Mouse (Mus musculus): ENCODE measurements around the gene Zfp941. TPM values are rescaled to one million over a fixed set of nuclear protein-coding genes. Genes with fewer than 3 reads are reported as not detected.
A peak's percentile ranks its signal among the peaks of the same experiment; 100 is the strongest.
"Not testable (repeated sequence)": the region's sequence is repeated elsewhere in the genome, so short reads cannot be mapped to it uniquely, and the experiment has no call there.

The Zfp941 gene
- polyA plus RNA-seq, 1 experiment from 2014 or later, result 1.00 TPM

DNA sequence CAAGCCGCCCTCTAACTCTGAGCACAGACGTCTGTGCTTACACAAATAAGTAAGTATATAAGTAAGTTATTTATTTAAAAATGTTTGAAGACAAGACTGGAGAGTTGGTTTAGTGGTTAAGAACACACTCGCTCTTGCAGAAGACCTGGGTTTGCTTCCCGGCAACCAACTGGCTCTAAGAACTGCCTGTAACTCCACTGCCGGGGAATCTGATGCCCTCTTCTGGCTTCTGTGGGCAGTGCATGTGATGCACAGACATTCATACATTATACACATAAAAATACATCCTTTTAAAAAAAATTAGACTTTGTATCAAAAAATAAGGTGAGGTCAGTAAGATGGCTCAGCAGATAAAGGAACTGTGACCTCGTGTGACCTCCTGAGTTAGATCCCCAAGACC is 11.5 kb downstream of the Zfp941 start:
- WGBS, result 92% methylated on average over 6 of the region's 6 CpGs
- no peak overlapping the region for H3K9ac ChIP-seq
- H3K27ac ChIP-seq, result no peak overlapping the region
- no peaks in the 10 kb centered on the region for H3K9me3 ChIP-seq
- H3K4me1 ChIP-seq, result no peaks in the 10 kb centered on the region
- H3K36me3 ChIP-seq, result peaks cover 6% of the 10 kb centered on the region; the same call in 1 of the 2 replicates
- H3K27me3 ChIP-seq, result no peaks in the 10 kb centered on the region
- H3K4me3 ChIP-seq, result no peak overlapping the region
- H3K4me2 ChIP-seq, result no peak overlapping the region
- ATAC-seq (ENCODE audit: insufficient number of reproducible peaks, low FRiP score, low TSS enrichment, low read depth), result no peak

DNA sequence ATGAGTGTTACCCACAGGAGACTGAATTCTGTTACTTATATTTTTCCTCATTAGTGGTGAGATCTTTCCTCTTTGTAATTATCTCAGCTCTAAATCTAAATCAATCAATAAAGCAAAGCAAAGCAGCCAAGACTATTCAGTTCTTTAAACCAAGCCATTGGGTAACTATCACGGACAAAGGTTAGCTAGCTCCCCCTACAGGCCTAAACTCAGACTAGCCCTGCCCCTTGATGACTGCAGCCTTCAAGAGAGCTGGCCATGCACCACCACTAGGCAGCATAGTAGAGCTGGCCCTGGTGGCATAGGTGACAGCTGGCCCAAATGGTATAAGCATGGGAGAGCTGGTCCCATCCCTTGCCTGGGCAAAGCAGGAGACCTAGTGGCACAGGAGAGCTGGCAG is 16.3 kb downstream of the Zfp941 start:
- whole genome bisulfite sequencing, result 15% methylated on average over 1 of the region's 1 CpGs
- no peak overlapping the region for H3K9ac ChIP-seq
- H3K36me3 ChIP-seq, result no peaks in the 10 kb centered on the region
- H3K9me3 ChIP-seq, result no peaks in the 10 kb centered on the region
- H3K27ac ChIP-seq, result no peak overlapping the region
- no peak for ATAC-seq (ENCODE audit: insufficient number of reproducible peaks, low FRiP score, low TSS enrichment, low read depth)
- no peak overlapping the region for H3K4me3 ChIP-seq
- H3K4me1 ChIP-seq, result no peaks in the 10 kb centered on the region
- no peaks in the 10 kb centered on the region for H3K27me3 ChIP-seq
- no peak overlapping the region for H3K4me2 ChIP-seq

DNA sequence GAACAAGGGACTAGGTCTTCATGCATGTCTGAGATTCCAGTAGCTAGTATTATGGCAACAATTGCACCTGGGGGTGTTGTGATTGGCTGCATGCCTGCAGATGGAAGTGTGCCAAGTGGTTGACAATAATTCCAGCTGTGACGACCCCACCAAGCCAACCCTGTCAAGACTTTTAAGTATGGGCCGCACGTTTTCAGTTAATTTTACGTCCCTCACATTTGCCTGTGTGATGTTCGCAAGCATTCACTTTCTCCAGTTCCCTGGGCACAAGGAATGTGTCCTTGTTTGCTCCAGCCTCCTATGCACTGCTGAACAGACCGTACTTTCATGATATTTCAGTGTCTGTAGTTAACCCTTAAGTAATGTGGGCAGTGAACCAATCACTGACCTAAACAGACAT is 19.3 kb downstream of the Zfp941 start:
- ATAC-seq (ENCODE audit: insufficient number of reproducible peaks, low FRiP score, low TSS enrichment, low read depth), result no peak
- H3K27ac ChIP-seq, result no peak overlapping the region

DNA sequence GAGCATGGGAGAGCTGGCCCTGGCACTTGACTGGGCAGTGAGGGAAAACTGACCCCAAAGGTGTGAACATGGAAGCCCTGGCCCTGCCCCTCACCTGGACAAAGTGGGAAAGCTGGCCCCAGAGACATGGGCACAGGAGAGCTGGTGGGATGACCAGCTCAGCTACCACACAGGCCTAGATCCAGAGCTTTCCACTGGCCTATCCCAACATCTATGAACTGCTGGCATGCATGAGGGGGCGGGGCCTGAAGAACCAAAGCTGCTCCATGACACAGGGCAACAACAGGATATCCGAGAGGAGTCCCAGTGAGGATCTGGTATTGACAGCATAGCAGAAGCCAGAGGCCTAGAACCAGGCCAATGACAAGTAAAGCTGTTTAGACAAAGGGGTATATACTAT is 23.8 kb downstream of the Zfp941 start:
- no peaks in the 10 kb centered on the region for H3K9me3 ChIP-seq
- H3K4me1 ChIP-seq, result no peaks in the 10 kb centered on the region
- WGBS, result 69% methylated on average over 2 of the region's 2 CpGs
- H3K27ac ChIP-seq, result no peak overlapping the region
- no peaks in the 10 kb centered on the region for H3K36me3 ChIP-seq
- H3K27me3 ChIP-seq, result no peaks in the 10 kb centered on the region
- no peak overlapping the region for H3K4me3 ChIP-seq
- H3K9ac ChIP-seq, result no peak overlapping the region
- ATAC-seq (ENCODE audit: insufficient number of reproducible peaks, low FRiP score, low TSS enrichment, low read depth), result 0 out of 2 replicates have a peak, but pooled peaks have one; percentile 52
- no peak overlapping the region for H3K4me2 ChIP-seq

More for the DNA sequence above, 19.3 kb downstream of the Zfp941 start:
- no peak overlapping the region for H3K4me2 ChIP-seq
- H3K36me3 ChIP-seq, result no peaks in the 10 kb centered on the region
- WGBS, result 32% methylated on average over 6 of the region's 6 CpGs
- no peak overlapping the region for H3K9ac ChIP-seq
- no peaks in the 10 kb centered on the region for H3K4me1 ChIP-seq
- H3K9me3 ChIP-seq, result no peaks in the 10 kb centered on the region
- no peaks in the 10 kb centered on the region for H3K27me3 ChIP-seq
- H3K4me3 ChIP-seq, result no peak overlapping the region

DNA sequence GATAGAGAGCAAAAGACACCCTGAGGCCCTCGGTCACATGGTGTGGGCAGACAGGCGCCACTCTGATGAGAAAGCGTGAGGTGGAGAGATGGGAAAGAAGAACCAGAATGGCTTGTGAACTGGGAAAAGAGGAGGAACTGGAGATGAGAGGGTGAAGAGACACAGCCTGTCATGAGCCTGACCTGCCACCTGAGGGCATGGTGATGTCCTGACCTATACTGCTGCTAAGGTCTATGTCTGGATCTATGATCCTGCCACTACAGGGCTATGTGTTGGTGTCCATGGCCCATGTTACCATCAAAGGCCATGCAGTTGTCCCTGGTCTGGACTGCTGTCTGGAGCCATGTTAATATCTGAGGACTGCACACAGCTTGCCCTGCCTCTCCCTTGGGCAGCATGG is 24.4 kb downstream of the Zfp941 start:
- Histone ChIP-seq H3K4me1 (no peaks in the 10 kb centered on the region), H3K36me3 (no peaks in the 10 kb centered on the region), H3K9me3 (no peaks in the 10 kb centered on the region), H3K9ac (no peak overlapping the region), H3K27me3 (no peaks in the 10 kb centered on the region), H3K4me2 (no peak overlapping the region), H3K4me3 (no peak overlapping the region), H3K27ac (no peak overlapping the region)
- WGBS, result 80% methylated on average over 3 of the region's 3 CpGs
- ATAC-seq (ENCODE audit: insufficient number of reproducible peaks, low FRiP score, low TSS enrichment, low read depth), result no peak

DNA sequence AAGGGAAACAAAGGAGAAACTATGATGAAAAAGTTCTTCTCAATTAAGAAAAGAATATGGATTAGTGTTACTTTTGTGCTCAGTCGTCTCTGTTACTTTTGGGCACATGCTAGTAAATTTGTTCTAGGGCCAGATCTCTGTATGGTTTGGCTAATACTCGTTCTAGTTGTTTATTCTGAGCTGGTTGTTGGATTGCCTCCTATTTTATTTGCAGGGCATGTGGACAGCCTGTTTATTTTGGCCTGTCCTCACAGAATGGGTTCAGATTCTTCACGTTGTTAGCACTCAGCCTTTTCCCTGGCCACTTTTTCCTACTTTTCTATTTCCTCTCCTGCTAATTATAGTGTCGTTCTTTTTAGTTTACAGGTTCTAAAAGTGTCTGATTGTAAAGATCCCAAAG is 28.4 kb downstream of the Zfp941 start:
- Histone ChIP-seq H3K4me1 (no peaks in the 10 kb centered on the region), H3K36me3 (no peaks in the 10 kb centered on the region), H3K4me3 (no peak overlapping the region), H3K4me2 (no peak overlapping the region), H3K9ac (no peak overlapping the region), H3K9me3 (no peaks in the 10 kb centered on the region), H3K27me3 (no peaks in the 10 kb centered on the region), H3K27ac (no peak overlapping the region)
- ATAC-seq (ENCODE audit: insufficient number of reproducible peaks, low FRiP score, low TSS enrichment, low read depth), result no peak
- WGBS, result 54% methylated on average over 4 of the region's 4 CpGs

DNA sequence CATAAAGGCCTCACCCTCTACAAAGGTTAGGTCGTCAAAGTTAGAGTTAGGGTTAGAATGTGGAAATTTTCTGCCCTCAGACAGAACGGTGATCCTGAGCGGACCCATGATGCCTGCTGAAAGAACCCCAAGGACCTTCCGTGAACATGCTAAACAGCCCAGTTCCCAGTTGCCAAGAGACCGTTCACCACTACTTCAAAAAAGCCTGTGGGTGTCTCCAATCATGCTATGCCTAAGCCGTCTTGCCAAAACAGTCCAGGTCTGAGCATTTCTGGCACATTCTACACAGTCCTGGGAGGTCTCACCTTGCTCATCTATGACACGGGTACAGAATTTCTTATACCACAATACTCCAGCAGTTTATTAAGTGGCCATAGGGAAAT is 33.9 kb downstream of the Zfp941 start:
- no peak overlapping the region for H3K4me3 ChIP-seq
- no peak overlapping the region for H3K27ac ChIP-seq
- H3K36me3 ChIP-seq, result no peaks in the 10 kb centered on the region
- no peak for ATAC-seq (ENCODE audit: insufficient number of reproducible peaks, low FRiP score, low TSS enrichment, low read depth)
- H3K9ac ChIP-seq, result no peak overlapping the region
- no peak overlapping the region for H3K4me2 ChIP-seq
- H3K4me1 ChIP-seq, result no peaks in the 10 kb centered on the region
- WGBS, result 84% methylated on average over 7 of the region's 7 CpGs
- no peaks in the 10 kb centered on the region for H3K9me3 ChIP-seq
- no peaks in the 10 kb centered on the region for H3K27me3 ChIP-seq

DNA sequence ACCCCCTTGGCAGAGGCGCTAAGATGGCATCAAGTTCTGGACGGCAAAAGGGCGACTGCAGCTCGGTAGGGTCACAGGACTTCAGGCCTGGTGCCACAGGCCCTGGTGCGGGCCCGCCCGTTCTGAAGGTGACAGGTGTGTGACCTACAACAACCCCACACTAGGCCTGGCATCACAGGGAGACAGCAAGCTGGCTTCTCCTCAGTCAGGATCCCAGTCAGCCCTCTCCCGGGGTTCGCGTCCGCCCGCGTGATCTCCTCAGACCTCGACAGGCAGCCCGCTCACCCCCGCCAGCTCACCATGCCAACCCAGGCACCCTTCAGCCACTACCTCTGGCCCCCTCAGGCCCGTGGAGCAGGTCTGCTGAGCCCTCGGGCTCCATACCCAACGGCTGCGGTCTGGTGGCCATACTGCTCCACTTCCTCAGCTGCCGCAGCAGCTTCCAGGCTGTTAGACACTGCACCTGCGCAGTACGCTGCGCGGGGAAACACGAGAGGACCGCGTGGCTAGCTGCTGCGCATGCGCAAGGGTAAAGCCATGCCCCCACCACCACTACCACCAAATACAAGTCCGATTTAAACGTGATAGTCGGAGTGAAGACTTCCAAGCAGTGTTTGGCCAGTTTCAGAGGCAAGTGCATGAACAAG is 34.4 kb downstream of the Zfp941 start, which contains the start of gene Syce1:
TSS of gene Syce1 (minus strand) at position 447 of the 647 bp plus-strand sequence.
- Histone ChIP-seq H3K36me3 (no peaks in the 10 kb centered on the region), H3K4me2 (no peak within 1 kb of the TSS), H3K9ac (no peak within 1 kb of the TSS), H3K27me3 (no peaks in the 10 kb centered on the region), H3K9me3 (no peaks in the 10 kb centered on the region), H3K27ac (no peak within 1 kb of the TSS), H3K4me3 (no peak within 1 kb of the TSS), H3K4me1 (no peaks in the 10 kb centered on the region)
- 80% methylated on average over 33 of the region's 33 CpGs for WGBS
- ATAC-seq (ENCODE audit: insufficient number of reproducible peaks, low FRiP score, low TSS enrichment, low read depth), result no peak

DNA sequence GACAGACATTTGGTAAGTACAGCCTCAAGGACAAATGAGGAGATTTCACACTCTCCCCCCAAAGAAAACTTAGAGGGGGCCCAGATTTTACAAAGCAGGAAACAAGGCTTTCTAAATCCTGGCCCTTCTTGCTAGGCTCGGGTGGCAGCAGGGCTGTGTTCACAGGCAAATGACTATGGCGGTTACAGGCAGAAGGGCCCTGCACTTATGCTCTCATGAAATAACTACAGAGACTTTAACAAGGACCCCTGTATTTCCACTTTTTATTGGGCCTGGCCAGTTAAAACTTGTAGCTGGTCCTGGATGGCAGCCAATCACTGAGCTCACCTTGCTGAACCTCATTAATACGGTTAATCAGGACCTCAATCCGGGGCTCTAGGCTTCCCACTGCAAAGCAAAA is 41.4 kb downstream of the Zfp941 start:
- Histone ChIP-seq H3K27ac (no peak overlapping the region), H3K4me1 (no peaks in the 10 kb centered on the region), H3K27me3 (no peaks in the 10 kb centered on the region), H3K9me3 (no peaks in the 10 kb centered on the region), H3K9ac (no peak overlapping the region), H3K4me3 (no peak overlapping the region), H3K4me2 (no peak overlapping the region), H3K36me3 (no peaks in the 10 kb centered on the region)
- ATAC-seq (ENCODE audit: insufficient number of reproducible peaks, low FRiP score, low TSS enrichment, low read depth), result no peak
- WGBS, result 33% methylated on average over 4 of the region's 4 CpGs

DNA sequence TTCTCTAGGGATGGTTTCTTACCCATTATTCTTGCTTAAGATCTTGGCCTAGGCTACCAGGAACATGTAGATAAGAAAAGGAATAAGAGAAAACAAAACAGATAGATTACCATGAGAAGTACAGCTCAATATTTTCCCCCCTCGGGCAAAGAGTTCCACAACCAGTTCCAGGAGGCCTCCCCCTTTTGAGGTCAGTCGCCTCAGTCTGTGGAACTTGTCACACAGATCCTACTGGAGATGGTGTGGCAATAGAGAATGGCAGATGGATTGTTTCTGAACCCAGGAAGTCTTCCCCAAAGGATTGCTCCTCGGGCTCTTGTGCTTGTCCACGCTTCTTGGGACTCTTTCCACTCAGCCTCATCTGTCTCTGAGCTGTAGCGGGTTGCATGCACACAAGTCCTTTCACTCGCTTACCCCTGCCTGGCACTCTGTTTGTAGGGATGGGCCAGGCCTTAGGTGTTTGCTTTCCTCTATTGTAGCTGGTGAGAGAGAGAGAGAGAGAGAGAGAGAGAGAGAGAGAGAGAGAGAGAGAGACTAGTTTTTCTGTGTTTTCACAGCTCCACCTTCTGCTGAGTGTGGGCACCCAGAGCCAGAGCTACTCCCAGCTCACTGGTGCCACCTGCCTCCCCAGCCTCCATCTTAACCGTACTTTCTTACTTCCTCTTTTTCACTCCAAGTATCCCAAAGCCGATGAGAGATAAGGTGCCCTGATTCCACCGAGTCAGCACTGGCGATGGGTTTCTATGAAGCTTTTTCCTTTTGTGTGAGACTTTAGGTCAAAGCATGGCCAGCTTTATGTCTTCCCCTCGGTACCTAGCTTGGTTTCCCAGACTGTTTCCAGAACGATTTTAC is 55.9 kb downstream of the Zfp941 start:
- Histone ChIP-seq H3K9me3 (no peaks in the 10 kb centered on the region), H3K4me1 (no peaks in the 10 kb centered on the region), H3K4me3 (no peak overlapping the region), H3K36me3 (no peaks in the 10 kb centered on the region), H3K4me2 (no peak overlapping the region), H3K27me3 (no peaks in the 10 kb centered on the region), H3K9ac (no peak overlapping the region), H3K27ac (no peak overlapping the region)
- 79% methylated on average over 12 of the region's 12 CpGs for WGBS
- ATAC-seq (ENCODE audit: insufficient number of reproducible peaks, low FRiP score, low TSS enrichment, low read depth), result no peak

DNA sequence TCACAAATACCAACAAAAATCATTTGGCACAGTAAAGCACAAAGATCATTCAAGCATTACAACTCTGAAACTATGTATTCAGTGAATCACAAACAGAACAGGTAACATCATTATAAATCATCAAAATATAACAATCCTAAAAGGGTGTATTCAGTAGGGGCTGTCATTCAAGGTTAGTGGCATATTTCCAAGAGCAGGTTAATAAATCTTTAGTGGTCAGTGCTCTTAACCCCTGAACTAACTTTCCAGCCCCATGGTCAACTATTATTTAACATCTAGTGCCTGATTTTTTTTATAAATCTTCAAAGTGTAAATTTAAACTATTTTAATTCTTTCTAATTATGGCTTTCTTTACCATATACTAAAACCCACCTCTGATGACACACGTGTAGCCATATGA is 56.6 kb downstream of the Zfp941 start:
- not testable (repeated sequence) for ATAC-seq (ENCODE audit: insufficient number of reproducible peaks, low FRiP score, low TSS enrichment, low read depth); H3K36me3 ChIP-seq; H3K9ac ChIP-seq; H3K4me2 ChIP-seq; H3K27me3 ChIP-seq; H3K4me3 ChIP-seq; H3K4me1 ChIP-seq; H3K27ac ChIP-seq; H3K9me3 ChIP-seq
- 63% methylated on average over 1 of the region's 1 CpGs for WGBS

DNA sequence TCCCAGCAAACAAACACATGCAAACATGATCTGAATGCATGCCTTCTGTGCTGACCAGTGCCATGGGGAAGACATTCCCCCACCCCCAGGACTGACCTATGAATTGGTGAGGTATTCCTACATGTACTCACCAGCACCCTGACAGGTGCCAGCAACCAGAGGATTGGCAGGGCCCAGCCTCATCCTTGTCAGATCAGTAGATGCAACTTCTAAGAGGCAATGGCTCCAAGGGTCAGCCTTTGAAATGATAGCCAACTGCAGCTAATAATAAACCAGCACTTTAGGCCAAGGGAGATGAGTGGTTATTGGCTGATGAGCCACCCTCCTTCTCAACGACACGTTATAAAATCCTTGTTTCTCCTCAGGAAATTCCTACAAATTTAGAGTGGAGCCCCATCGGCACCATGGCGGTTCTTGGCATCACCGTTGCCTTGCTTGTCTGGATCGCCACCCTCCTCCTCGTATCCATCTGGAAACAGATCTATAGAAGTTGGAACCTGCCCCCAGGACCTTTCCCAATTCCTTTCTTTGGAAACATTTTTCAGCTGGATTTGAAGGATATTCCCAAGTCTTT is 58.4 kb downstream of the Zfp941 start, which contains the start of gene Cyp2e1:
TSS of gene Cyp2e1 (plus strand) at position 293 of the 574 bp plus-strand sequence.
- no peak within 1 kb of the TSS for H3K4me3 ChIP-seq
- no peaks in the 10 kb centered on the region for H3K9me3 ChIP-seq
- no peak within 1 kb of the TSS for H3K9ac ChIP-seq
- H3K27me3 ChIP-seq, result no peaks in the 10 kb centered on the region
- 81% methylated on average over 7 of the region's 7 CpGs for WGBS
- H3K36me3 ChIP-seq, result no peaks in the 10 kb centered on the region
- no peaks in the 10 kb centered on the region for H3K4me1 ChIP-seq
- H3K4me2 ChIP-seq, result no peak within 1 kb of the TSS
- ATAC-seq (ENCODE audit: insufficient number of reproducible peaks, low FRiP score, low TSS enrichment, low read depth), result no peak
- H3K27ac ChIP-seq, result no peak within 1 kb of the TSS

Measured in limb, embryonic 15.5 days (tissue).